Mouse (Mus musculus) midbrain, postnatal 0 days (tissue): ENCODE results near the gene Tmem101. TPM values are rescaled to one million over a fixed set of nuclear protein-coding genes. Genes with fewer than 3 reads are reported as not detected.

Experiments
- ATAC-seq: fragments of 200-750 bp; cut with Nextera tagmentation; 2 replicates; pipeline ENCODE4 v1.8.0; 2017; ENCODE audit warnings: moderate number of reproducible peaks, mild to moderate bottlenecking, moderate TSS enrichment, moderate library complexity; ENCODE audit not compliant: low FRiP score
- DNase-seq: peaks from one replicate; pipeline ENCODE4 v3.0.0-alpha.2; 2015; ENCODE audit warnings: low spot score
- H3K27ac ChIP-seq: fragments of 300-500 bp; sonication (generic); 2 replicates; pipeline ENCODE4 v1.5.1; 2014; ENCODE audit warnings: low read depth, mild to moderate bottlenecking, low read length, mixed read lengths
- H3K27me3 ChIP-seq: fragments of 300-500 bp; sonication (generic); 2 replicates; pipeline ENCODE4 v1.6.1; 2014; ENCODE audit warnings: low read length, control low read depth, mixed read lengths; ENCODE audit not compliant: insufficient read depth
- H3K36me3 ChIP-seq: fragments of 300-500 bp; sonication (generic); 2 replicates; pipeline ENCODE4 v1.6.1; 2014; ENCODE audit warnings: low read length, control low read depth, mixed read lengths; ENCODE audit not compliant: insufficient read depth
- H3K4me1 ChIP-seq: fragments of 300-500 bp; sonication (generic); 2 replicates; pipeline ENCODE4 v1.6.1; 2014; ENCODE audit warnings: mild to moderate bottlenecking, control low read depth, antibody characterized with exemption, low read length, mixed read lengths; ENCODE audit not compliant: insufficient read depth
- H3K4me2 ChIP-seq: fragments of 300-500 bp; sonication (generic); 2 replicates; pipeline ENCODE4 v1.6.1; 2014; ENCODE audit warnings: low read depth, mild to moderate bottlenecking, low read length, mixed read lengths; ENCODE audit not compliant: poor library complexity, severe bottlenecking
- H3K4me3 ChIP-seq: fragments of 300-500 bp; sonication (generic); 2 replicates; pipeline ENCODE4 v1.5.1; 2014; ENCODE audit warnings: low read depth, mild to moderate bottlenecking, low read length, moderate library complexity
- H3K9ac ChIP-seq: fragments of 300-500 bp; sonication (generic); replicated peaks from 2 replicates; pipeline ENCODE4 v1.6.1; 2014; ENCODE audit warnings: mild to moderate bottlenecking, low read length, moderate library complexity, mixed read lengths; ENCODE audit not compliant: poor library complexity, severe bottlenecking
- H3K9me3 ChIP-seq: fragments of 300-500 bp; sonication (generic); 2 replicates; pipeline ENCODE4 v1.6.1; 2016; ENCODE audit warnings: low read length, control low read depth
- CTCF ChIP-seq: IDR thresholded peaks from 2 replicates; pipeline ENCODE4 v1.5.1; 2016; ENCODE audit warnings: antibody characterized with exemption, mild to moderate bottlenecking
- WGBS: fragments of 180-500 bp; shearing (Covaris S2); extraction: QIAGEN DNeasy Blood & Tissue Kit; methylation state at CpG from one replicate; pipeline ENCODE4 v1.1.7; 2014; 5-methylcytosine and 5-hydroxymethylcytosine counted together
- polyA plus RNA-seq: library from polyadenylated mRNA; unstranded; fragments of >200 nt; fragmentation: Nextera tagmentation; extraction: Ambion mirVana; gene quantifications from 2 replicates; pipeline ENCODE4 v1.2.1, GENCODE M21; 2015
- total RNA-seq: library from RNA; depleted of rRNA; stranded (reverse); fragments of >200 nt; gene quantifications from 2 replicates; pipeline ENCODE4 v1.2.3, GENCODE M21; 2014; rRNA removed

Gene Tmem101
- total and polyA plus RNA-seq, 2 experiments from 2014 or later: 41.1 to 44.4 TPM

DNA sequence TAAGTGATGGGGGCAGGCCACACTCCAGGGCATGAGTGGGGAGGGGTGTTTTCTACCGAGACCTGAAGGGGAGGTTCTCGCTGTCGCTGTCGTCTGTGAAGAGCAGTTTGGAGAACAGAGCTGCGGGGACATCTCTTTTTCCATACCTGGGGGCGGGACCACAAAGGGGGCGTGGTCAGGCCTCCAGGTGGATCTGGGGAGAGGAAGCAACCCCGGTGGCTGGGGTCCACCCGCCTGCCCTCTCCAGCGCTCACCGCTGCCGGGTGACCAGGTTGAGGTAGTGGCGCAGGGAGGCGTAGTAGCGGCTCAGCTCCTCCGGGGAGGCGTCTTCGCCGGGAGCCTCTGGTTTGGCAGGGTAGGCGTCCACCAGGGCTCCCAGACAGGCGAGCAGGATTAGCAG, 49.3 kb downstream of the Tmem101 start:
- no peak for TF ChIP-seq CTCF
- Histone ChIP-seq H3K4me2 (0 out of 2 replicates have a peak overlapping the region, but pooled peaks have one; percentile 18), H3K9ac (no peak overlapping the region), H3K27me3 (peaks cover 47% of the 10 kb centered on the region), H3K36me3 (no peaks in the 10 kb centered on the region), H3K4me1 (no peaks in the 10 kb centered on the region), H3K4me3 (no peak overlapping the region), H3K9me3 (no peaks in the 10 kb centered on the region), H3K27ac (no peak overlapping the region)
- 3% methylated on average over 19 of the region's 21 CpGs for WGBS
- no peak for ATAC-seq
- DNase-seq: no peak

Other genes with a start within 250 kb of the Tmem101 start
- 0.11 TPM in 1 of 2 replicates, not detected in the other for gene Sost, start 189.4 kb downstream of the Tmem101 start, total RNA-seq
- 0.12 TPM in 1 of 2 replicates, not detected in the other for gene Sost, start 189.4 kb downstream of the Tmem101 start, polyA plus RNA-seq
- not detected in 2 replicates for gene Cfap97d1, start 172.1 kb downstream of the Tmem101 start, total RNA-seq
- not detected in 2 replicates for gene Cfap97d1, start 172.1 kb downstream of the Tmem101 start, polyA plus RNA-seq
- 36.3 and 54.3 TPM in 2 replicates for gene Dusp3, start 169.4 kb downstream of the Tmem101 start, total RNA-seq
- gene Dusp3, start 169.4 kb downstream of the Tmem101 start, polyA plus RNA-seq: 44.1 and 48.5 TPM in 2 replicates
- 68.2 and 71.9 TPM in 2 replicates for gene Mpp3, start 127.9 kb downstream of the Tmem101 start, total RNA-seq
- 53.9 and 54.7 TPM in 2 replicates for gene Mpp3, start 127.9 kb downstream of the Tmem101 start, polyA plus RNA-seq
- 0.14 TPM in 1 of 2 replicates, not detected in the other for gene Cd300lg, start 114.9 kb downstream of the Tmem101 start, total RNA-seq
- 0.25 TPM in 2 replicates for gene Cd300lg, start 114.9 kb downstream of the Tmem101 start, polyA plus RNA-seq
- gene Mpp2, start 67.9 kb downstream of the Tmem101 start, total RNA-seq: 59.1 and 68.4 TPM in 2 replicates
- gene Mpp2, start 67.9 kb downstream of the Tmem101 start, polyA plus RNA-seq: 33.9 and 40.7 TPM in 2 replicates
- not detected in 2 replicates for gene Ppy, start 55.1 kb downstream of the Tmem101 start, total RNA-seq
- gene Ppy, start 55.1 kb downstream of the Tmem101 start, polyA plus RNA-seq: not detected in 2 replicates
- gene Pyy, start 48.6 kb downstream of the Tmem101 start, total RNA-seq: not detected in 2 replicates
- gene Pyy, start 48.6 kb downstream of the Tmem101 start, polyA plus RNA-seq: not detected in 2 replicates
- gene Nags, start 10.9 kb downstream of the Tmem101 start, total RNA-seq: 0.14 and 0.16 TPM in 2 replicates
- gene Nags, start 10.9 kb downstream of the Tmem101 start, polyA plus RNA-seq: 0.09 and 0.11 TPM in 2 replicates
- 77.7 and 86.2 TPM in 2 replicates for gene Lsm12, start 28.9 kb upstream of the Tmem101 start, total RNA-seq
- 130 and 147 TPM in 2 replicates for gene Lsm12, start 28.9 kb upstream of the Tmem101 start, polyA plus RNA-seq
- 43.1 and 68.5 TPM in 2 replicates for gene G6pc3, start 33.2 kb upstream of the Tmem101 start, total RNA-seq
- 42.0 and 48.7 TPM in 2 replicates for gene G6pc3, start 33.2 kb upstream of the Tmem101 start, polyA plus RNA-seq
- 183 and 263 TPM in 2 replicates for gene Hdac5, start 73.8 kb upstream of the Tmem101 start, total RNA-seq
- 61.9 and 65.9 TPM in 2 replicates for gene Hdac5, start 73.8 kb upstream of the Tmem101 start, polyA plus RNA-seq
- 2.1 TPM in 2 replicates for gene BC030867, start 92.5 kb upstream of the Tmem101 start, total RNA-seq
- gene BC030867, start 92.5 kb upstream of the Tmem101 start, polyA plus RNA-seq: 0.53 and 0.60 TPM in 2 replicates
- 2.3 and 2.5 TPM in 2 replicates for gene Asb16, start 112.3 kb upstream of the Tmem101 start, total RNA-seq
- 0.28 and 0.32 TPM in 2 replicates for gene Asb16, start 112.3 kb upstream of the Tmem101 start, polyA plus RNA-seq
- 80.5 and 90.8 TPM in 2 replicates for gene Tmub2, start 128.5 kb upstream of the Tmem101 start, total RNA-seq
- gene Tmub2, start 128.5 kb upstream of the Tmem101 start, polyA plus RNA-seq: 65.4 and 73.9 TPM in 2 replicates
- 166 and 169 TPM in 2 replicates for gene Atxn7l3, start 140.2 kb upstream of the Tmem101 start, total RNA-seq
- 25.4 and 26.5 TPM in 2 replicates for gene Atxn7l3, start 140.2 kb upstream of the Tmem101 start, polyA plus RNA-seq
- 64.3 and 71.4 TPM in 2 replicates for gene Ubtf, start 163.3 kb upstream of the Tmem101 start, total RNA-seq
- 56.3 and 64.3 TPM in 2 replicates for gene Ubtf, start 163.3 kb upstream of the Tmem101 start, polyA plus RNA-seq
- 0.33 and 1.1 TPM in 2 replicates for gene Slc4a1, start 209.8 kb upstream of the Tmem101 start, total RNA-seq
- gene Slc4a1, start 209.8 kb upstream of the Tmem101 start, polyA plus RNA-seq: 0.27 and 0.42 TPM in 2 replicates
- 379 and 397 TPM in 2 replicates for gene Rundc3a, start 237.0 kb upstream of the Tmem101 start, total RNA-seq
- gene Rundc3a, start 237.0 kb upstream of the Tmem101 start, polyA plus RNA-seq: 127 and 133 TPM in 2 replicates